Comparison of ENCODE assay signal across 8 mouse cellular contexts in the genomic region with DNA sequence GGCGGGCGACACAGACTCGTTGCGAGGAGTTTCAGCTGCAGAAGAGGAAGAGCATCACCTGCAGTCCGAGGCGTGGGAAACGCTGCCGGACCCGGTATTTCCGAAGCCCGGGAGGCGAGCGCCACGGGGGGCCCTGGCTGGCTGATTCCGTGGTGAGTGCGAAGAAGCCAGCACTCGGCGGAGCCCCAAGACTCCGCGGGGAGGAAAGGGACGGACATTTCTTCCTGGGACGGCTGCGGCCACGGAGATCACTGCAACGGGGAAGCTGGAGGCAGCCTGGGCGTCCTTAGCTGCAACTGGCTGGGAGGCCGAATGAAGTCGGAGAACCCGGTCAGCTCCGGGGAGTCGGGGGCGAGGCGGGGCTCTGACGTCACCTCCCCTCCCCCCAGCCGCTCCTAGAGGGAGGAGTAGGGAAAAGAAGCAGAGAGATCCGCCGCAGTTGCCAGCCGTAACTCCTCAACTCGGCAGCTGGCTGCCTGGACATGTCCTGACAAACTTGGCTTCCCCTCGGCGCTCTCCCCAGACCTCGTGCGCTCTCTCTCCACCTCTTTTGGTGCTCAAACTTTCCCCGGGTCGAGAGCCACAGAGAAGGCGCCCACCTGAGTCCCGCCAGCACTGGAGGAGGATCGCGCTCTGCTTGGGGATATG. TPM values are rescaled to one million over a fixed set of nuclear protein-coding genes. Genes with fewer than 3 reads are reported as not detected.
DNase-seq lines count a peak whose midpoint lies in the region; ATAC-seq lines count a peak whose summit lies in the region.

TSS of gene Fat1 (plus strand) at position 598 of the 648 bp plus-strand sequence.

- H3K4me1 ChIP-seq in intestine, embryonic 15.5 days (replicated peaks) = no peaks in the 10 kb centered on the region; the same call in 1 of the 2 replicates
- peaks cover 16% of the 10 kb centered on the region for H3K4me1 ChIP-seq in midbrain, embryonic 12.5 days
- H3K4me1 ChIP-seq in stomach, embryonic 15.5 days = peaks cover 5% of the 10 kb centered on the region; the same call in 1 of the 2 replicates

- no peaks in the 10 kb centered on the region for H3K27me3 ChIP-seq in intestine, embryonic 15.5 days (replicated peaks)
- H3K27me3 ChIP-seq in midbrain, embryonic 12.5 days = no peaks in the 10 kb centered on the region
- H3K27me3 ChIP-seq in stomach, embryonic 15.5 days (replicated peaks) = no peaks in the 10 kb centered on the region

- H3K9me3 ChIP-seq in intestine, embryonic 15.5 days = no peaks in the 10 kb centered on the region
- no peaks in the 10 kb centered on the region for H3K9me3 ChIP-seq in midbrain, embryonic 12.5 days
- no peaks in the 10 kb centered on the region for H3K9me3 ChIP-seq in stomach, embryonic 15.5 days

- intact Hi-C loops in left cerebral cortex, postnatal 36 days (cut with DNase I) = loop anchor here (5.0 kb wide), 5 partner anchors 47 to 903 kb away; no protein-coding TSS in a partner anchor

- peak within 1 kb of the TSS; percentile 92 for H3K27ac ChIP-seq in intestine, embryonic 15.5 days
- peak within 1 kb of the TSS; percentile 84 for H3K27ac ChIP-seq in midbrain, embryonic 12.5 days (replicated peaks)
- H3K27ac ChIP-seq in stomach, embryonic 15.5 days = peak within 1 kb of the TSS; percentile 96

- peak within 1 kb of the TSS; percentile 75 for H3K4me3 ChIP-seq in intestine, embryonic 15.5 days (replicated peaks)
- H3K4me3 ChIP-seq in midbrain, embryonic 12.5 days = peak within 1 kb of the TSS; percentile 64
- H3K4me3 ChIP-seq in stomach, embryonic 15.5 days (replicated peaks) = peak within 1 kb of the TSS; percentile 86

- ATAC-seq in intestine, embryonic 15.5 days = peak; percentile 83
- peak; percentile 53 for ATAC-seq in midbrain, embryonic 12.5 days (ENCODE audit: low FRiP score, low read depth)
- peak; percentile 75 for ATAC-seq in stomach, embryonic 15.5 days (ENCODE audit: insufficient read depth, low FRiP score, low read depth)

- peak; percentile 67 to 76 for DNase-seq in adrenal gland, postnatal 4 days (ENCODE audit: low spot score in 2 of 2)
- DNase-seq in embryo, embryonic 11.5 days (ENCODE audit: low read depth, low spot score) = peak; percentile 82
- DNase-seq in gastrocnemius, postnatal 4 days (ENCODE audit: low spot score in 2 of 2) = peak; percentile 81 to 90
- DNase-seq in left cerebral cortex, postnatal 36 days (ENCODE audit: low spot score in 2 of 2) = peak; percentile 74 to 76
- DNase-seq in c-Kit-positive CD71-positive TER-119-positive erythroid progenitor cells, embryonic 14.5 days (ENCODE audit: low spot score) = no peak

- peak within 1 kb of the TSS; percentile 81 for H3K4me2 ChIP-seq in intestine, embryonic 15.5 days (replicated peaks)
- H3K4me2 ChIP-seq in midbrain, embryonic 12.5 days (replicated peaks) = peak within 1 kb of the TSS; percentile 87
- H3K4me2 ChIP-seq in stomach, embryonic 15.5 days = peak within 1 kb of the TSS; percentile 81

- peak within 1 kb of the TSS; percentile 61 for H3K9ac ChIP-seq in intestine, embryonic 15.5 days
- H3K9ac ChIP-seq in midbrain, embryonic 12.5 days (replicated peaks) = peak within 1 kb of the TSS; percentile 63
- H3K9ac ChIP-seq in stomach, embryonic 15.5 days = peak within 1 kb of the TSS; percentile 40; the same call in 1 of the 2 replicates

- no peaks in the 10 kb centered on the region for H3K36me3 ChIP-seq in intestine, embryonic 15.5 days
- no peaks in the 10 kb centered on the region for H3K36me3 ChIP-seq in midbrain, embryonic 12.5 days
- H3K36me3 ChIP-seq in stomach, embryonic 15.5 days = no peaks in the 10 kb centered on the region

- under 1% methylated on average over 48 of the region's 49 CpGs for WGBS in intestine, embryonic 15.5 days
- WGBS in midbrain, embryonic 12.5 days = under 1% methylated on average over 49 of the region's 49 CpGs
- WGBS in stomach, embryonic 15.5 days = 0% methylated on average over 48 of the region's 49 CpGs

RNA-seq across cellular contexts. Expression of gene Fat1, which starts in this region (rescaled TPM):
- total RNA-seq in adrenal gland, postnatal 4 days (2021) = 10 to 100 TPM; 75.5 to 90.7 TPM
- 10 to 100 TPM; 47.8 to 48.1 TPM for total RNA-seq in gastrocnemius, postnatal 4 days (2021)
- polyA plus RNA-seq in intestine, embryonic 15.5 days (2015; fragmentation: Nextera tagmentation; extraction: Ambion mirVana) = 13.4 and 14.8 TPM in 2 replicates
- 10 to 100 TPM; 28.8 to 40.0 TPM for total RNA-seq in left cerebral cortex, postnatal 36 days (2021)
- polyA plus RNA-seq in midbrain, embryonic 12.5 days (2016; fragmentation: Nextera tagmentation; extraction: Ambion mirVana) = 18.5 and 18.9 TPM in 2 replicates
- 14.5 and 18.2 TPM in 2 replicates for polyA plus RNA-seq in stomach, embryonic 15.5 days (2015; fragmentation: Nextera tagmentation; extraction: Ambion mirVana)
